Mouse (Mus musculus) erythroblast, embryonic 14.5 days (primary cell): ENCODE results near the gene Efna1. TPM values are rescaled to one million over a fixed set of nuclear protein-coding genes. Genes with fewer than 3 reads are reported as not detected.

ENCODE experiments used
- H3K27me3 ChIP-seq: 2 replicates; pipeline ENCODE4 v1.6.1; 2012; ENCODE audit warnings: inconsistent platforms; ENCODE audit not compliant: control insufficient read depth
- H3K36me3 ChIP-seq: 2 replicates; pipeline ENCODE4 v1.6.1; 2012; ENCODE audit warnings: mild to moderate bottlenecking, inconsistent platforms; ENCODE audit not compliant: control insufficient read depth
- H3K4me1 ChIP-seq: 2 replicates; pipeline ENCODE4 v1.6.1; 2012; ENCODE audit warnings: inconsistent platforms; ENCODE audit not compliant: control insufficient read depth
- H3K4me3 ChIP-seq: replicated peaks from 2 replicates; pipeline ENCODE3; 2012; ENCODE audit warnings: moderate library complexity, mild to moderate bottlenecking, inconsistent platforms
- H3K9me3 ChIP-seq: 2 replicates; pipeline ENCODE4 v1.6.1; 2012; ENCODE audit warnings: low read length, inconsistent platforms, mixed read lengths; ENCODE audit not compliant: control insufficient read depth
- GATA1 ChIP-seq: IDR thresholded peaks from 2 replicates; pipeline ENCODE4 v1.6.1; 2012; ENCODE audit warnings: low read length, inconsistent platforms, mixed read lengths
- TAL1 ChIP-seq: IDR thresholded peaks from 3 replicates; pipeline ENCODE4 v1.6.1; 2012; ENCODE audit warnings: low read length, inconsistent platforms, mixed read lengths
- polyA plus RNA-seq: library from polyadenylated mRNA; stranded (reverse); fragments of >175 nt; gene quantifications from 2 replicates; pipeline ENCODE4 v1.2.3, GENCODE M21; 2012

Efna1 gene
- polyA plus RNA-seq, 1 experiment = 0.03 TPM

- Histone ChIP-seq H3K9me3 (peaks cover 10% of the 10 kb centered on the region; the same call in 1 of the 2 replicates), H3K4me1 (peaks cover 9% of the 10 kb centered on the region), H3K27me3 (peaks cover 90% of the 10 kb centered on the region), H3K4me3 (no peak overlapping the region), H3K36me3 (no peaks in the 10 kb centered on the region)
- TF ChIP-seq GATA1 (no peak), TAL1 (no peak)
Observed at GRCm38 (mm10) chr3:89320581-89321182, 39.7 kb upstream of the Efna1 start.

- TF ChIP-seq TAL1 (no peak), GATA1 (no peak)
- Histone ChIP-seq H3K36me3 (no peaks in the 10 kb centered on the region), H3K4me1 (peaks cover 11% of the 10 kb centered on the region), H3K27me3 (peaks cover 92% of the 10 kb centered on the region), H3K4me3 (no peak overlapping the region), H3K9me3 (peaks cover 10% of the 10 kb centered on the region; the same call in 1 of the 2 replicates)
Observed at GRCm38 (mm10) chr3:89319591-89320350, 38.8 kb upstream of the Efna1 start.

DNA sequence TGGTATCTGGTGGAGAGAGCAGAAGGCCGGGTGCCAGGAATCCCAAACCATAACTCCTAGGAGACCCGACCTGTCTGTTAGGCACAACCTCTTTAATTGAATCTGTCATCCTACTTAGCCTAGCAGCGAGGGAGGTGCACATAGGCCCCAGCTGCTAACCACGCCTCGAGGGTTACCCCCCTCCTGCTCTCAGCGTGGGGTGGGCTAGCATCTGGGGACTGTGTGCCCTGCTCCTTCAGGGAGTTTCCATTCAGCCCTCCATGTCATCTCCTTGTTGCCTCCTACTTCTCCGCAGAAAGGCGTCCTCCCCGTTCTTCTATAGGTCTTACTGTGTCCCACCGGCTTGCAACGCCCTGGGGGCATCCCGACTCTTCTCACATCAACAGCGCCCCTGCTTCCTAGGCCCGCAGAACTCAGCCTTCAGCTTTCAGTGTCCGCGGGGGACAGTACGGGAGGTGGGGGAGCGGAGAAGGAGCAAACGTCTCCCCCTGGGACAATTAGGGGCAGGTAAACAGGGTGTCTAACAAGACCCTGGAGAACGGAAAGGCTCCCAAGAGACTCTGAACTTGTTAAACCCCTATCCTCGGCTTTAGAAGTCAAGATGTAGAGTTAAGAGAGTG is 38.1 kb upstream of the Efna1 start:
- Histone ChIP-seq H3K27me3 (peaks cover 89% of the 10 kb centered on the region), H3K4me1 (peaks cover 11% of the 10 kb centered on the region), H3K36me3 (no peaks in the 10 kb centered on the region), H3K4me3 (no peak overlapping the region), H3K9me3 (peaks cover 10% of the 10 kb centered on the region; the same call in 1 of the 2 replicates)
- TF ChIP-seq GATA1 = no peak

DNA sequence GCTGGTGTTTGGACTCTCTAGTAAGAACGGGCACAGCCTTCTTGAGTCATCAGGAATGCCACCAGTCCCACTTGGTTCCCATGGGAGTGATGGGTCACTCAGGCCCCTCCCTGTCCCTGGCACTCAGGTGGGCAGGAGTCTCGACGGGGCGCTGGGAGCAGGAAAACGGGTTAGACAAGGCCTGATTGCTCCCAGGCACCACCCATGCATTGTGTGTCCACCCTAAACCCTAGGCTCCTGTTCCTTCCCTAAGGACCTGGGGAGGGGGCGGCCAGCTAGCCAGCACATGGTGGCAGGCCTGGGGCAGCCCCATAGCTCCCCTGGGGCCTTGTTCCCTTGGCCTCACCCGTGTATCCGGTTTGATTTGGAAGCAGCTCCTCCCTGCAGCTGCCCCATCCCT is 37.4 kb upstream of the Efna1 start:
- peaks cover 11% of the 10 kb centered on the region for H3K4me1 ChIP-seq
- peaks cover 10% of the 10 kb centered on the region; the same call in 1 of the 2 replicates for H3K9me3 ChIP-seq
- no peak overlapping the region for H3K4me3 ChIP-seq
- peaks cover 82% of the 10 kb centered on the region for H3K27me3 ChIP-seq
- no peaks in the 10 kb centered on the region for H3K36me3 ChIP-seq
- TF ChIP-seq TAL1 = no peak
- no peak for TF ChIP-seq GATA1

- H3K4me3 ChIP-seq = no peak overlapping the region
- no peak for TF ChIP-seq TAL1
- no peak for TF ChIP-seq GATA1
- peaks cover 10% of the 10 kb centered on the region; the same call in 1 of the 2 replicates for H3K9me3 ChIP-seq
- H3K4me1 ChIP-seq = peaks cover 8% of the 10 kb centered on the region
- peaks cover 71% of the 10 kb centered on the region for H3K27me3 ChIP-seq
- no peaks in the 10 kb centered on the region for H3K36me3 ChIP-seq
Observed at GRCm38 (mm10) chr3:89317246-89317645, 36.3 kb upstream of the Efna1 start.

DNA sequence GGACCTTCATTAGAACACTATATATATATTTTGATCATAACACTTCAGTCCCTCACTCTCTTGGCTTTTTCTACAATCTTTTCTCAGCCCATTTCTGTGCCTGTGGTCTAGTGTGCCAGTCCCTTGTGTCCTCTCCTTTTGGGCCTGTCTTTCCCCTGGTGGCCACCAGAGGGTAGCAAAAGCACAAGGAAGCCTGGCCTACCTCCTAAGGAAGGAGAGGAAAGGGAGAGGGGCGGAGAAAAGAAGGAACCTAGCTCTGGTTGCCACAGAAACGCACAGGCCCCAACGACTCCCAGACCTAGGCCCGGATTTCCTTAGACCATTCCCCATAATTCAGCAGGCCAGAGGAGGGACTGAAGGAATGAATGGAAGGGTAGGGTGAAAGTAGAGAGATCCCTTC is 35.9 kb upstream of the Efna1 start:
- TF ChIP-seq TAL1 (no peak), GATA1 (no peak)
- Histone ChIP-seq H3K9me3 (peaks cover 8% of the 10 kb centered on the region; the same call in 1 of the 2 replicates), H3K27me3 (peaks cover 67% of the 10 kb centered on the region), H3K4me1 (peaks cover 6% of the 10 kb centered on the region), H3K36me3 (no peaks in the 10 kb centered on the region), H3K4me3 (no peak overlapping the region)

GRCm38 (mm10) chr3:89315930-89316831 is 35.2 kb upstream of the Efna1 start:
- H3K36me3 ChIP-seq = no peaks in the 10 kb centered on the region
- peaks cover 60% of the 10 kb centered on the region for H3K27me3 ChIP-seq
- peaks cover 7% of the 10 kb centered on the region; the same call in 1 of the 2 replicates for H3K9me3 ChIP-seq
- H3K4me1 ChIP-seq = peaks cover 6% of the 10 kb centered on the region
- no peak overlapping the region for H3K4me3 ChIP-seq
- TF ChIP-seq TAL1 (no peak), GATA1 (no peak)

DNA sequence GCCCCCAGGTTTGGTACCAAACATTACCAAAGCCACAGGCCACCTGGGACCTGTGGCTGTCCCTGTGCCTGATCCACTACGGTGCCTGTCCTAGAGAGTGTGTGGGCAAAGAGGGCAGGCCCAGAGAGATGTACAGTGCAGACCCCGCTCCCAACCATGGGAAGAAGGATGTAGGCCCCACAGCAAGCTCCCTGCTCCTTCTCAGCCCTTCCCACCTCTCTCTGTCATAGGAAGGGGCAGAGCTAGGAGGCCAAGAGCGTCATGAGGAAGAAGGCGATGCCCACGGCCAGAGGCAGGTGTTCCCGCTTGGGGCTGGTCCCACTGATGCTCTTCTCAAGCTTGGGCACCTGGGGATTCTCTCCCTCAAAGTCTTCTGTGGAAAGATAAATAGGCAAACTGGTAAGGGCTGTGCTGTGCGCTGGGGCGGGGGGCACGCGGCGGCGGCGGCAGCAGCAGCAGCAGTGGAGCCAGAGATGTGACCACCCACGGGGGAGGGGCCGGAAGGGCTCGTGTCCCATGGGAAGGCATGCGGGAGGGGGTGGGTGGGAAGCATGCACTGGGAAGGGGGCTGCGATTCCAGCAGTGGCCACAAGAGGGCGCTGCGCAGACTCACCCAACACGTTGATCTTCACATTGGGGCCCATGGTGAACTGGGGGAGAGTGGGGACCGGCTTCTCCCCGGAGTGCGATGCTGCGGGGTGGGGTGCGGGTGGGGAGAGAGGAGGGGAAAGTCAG is 34.4 kb upstream of the Efna1 start:
- TF ChIP-seq GATA1 (no peak), TAL1 (no peak)
- Histone ChIP-seq H3K27me3 (peaks cover 52% of the 10 kb centered on the region), H3K4me3 (no peak overlapping the region), H3K36me3 (no peaks in the 10 kb centered on the region), H3K4me1 (peaks cover 4% of the 10 kb centered on the region), H3K9me3 (peaks cover 2% of the 10 kb centered on the region; the same call in 1 of the 2 replicates)
